Mouse (Mus musculus) embryonic facial prominence, embryonic 13.5 days (tissue): Measurements from ENCODE around the gene Zbtb7a. TPM values are rescaled to one million over a fixed set of nuclear protein-coding genes. Genes with fewer than 3 reads are reported as not detected.

ENCODE experiments used
- ATAC-seq: fragments of 200-750 bp; cut with Nextera tagmentation; 2 replicates; pipeline ENCODE4 v1.8.0; 2017; ENCODE audit warnings: low read depth; ENCODE audit not compliant: insufficient number of reproducible peaks, insufficient read depth, low FRiP score, low TSS enrichment
- H3K27ac ChIP-seq: fragments of 300-500 bp; sonication (generic); 2 replicates; pipeline ENCODE4 v1.5.1; 2015; ENCODE audit warnings: moderate library complexity, mild to moderate bottlenecking, inconsistent platforms
- H3K27me3 ChIP-seq: fragments of 300-500 bp; sonication (generic); 2 replicates; pipeline ENCODE4 v1.6.1; 2015; ENCODE audit warnings: mild to moderate bottlenecking, inconsistent platforms
- H3K36me3 ChIP-seq: fragments of 300-500 bp; sonication (generic); 2 replicates; pipeline ENCODE4 v1.6.1; 2015; ENCODE audit warnings: mild to moderate bottlenecking, inconsistent platforms
- H3K4me1 ChIP-seq: fragments of 300-500 bp; sonication (generic); 2 replicates; pipeline ENCODE4 v1.6.1; 2015; ENCODE audit warnings: inconsistent platforms
- H3K4me2 ChIP-seq: fragments of 300-500 bp; sonication (generic); 2 replicates; pipeline ENCODE4 v1.6.1; 2015; ENCODE audit warnings: moderate library complexity, mild to moderate bottlenecking, inconsistent platforms
- H3K4me3 ChIP-seq: fragments of 300-500 bp; sonication (generic); 2 replicates; pipeline ENCODE4 v1.5.1; 2015; ENCODE audit warnings: mild to moderate bottlenecking, inconsistent platforms
- H3K9ac ChIP-seq: fragments of 300-500 bp; sonication (generic); 2 replicates; pipeline ENCODE4 v1.6.1; 2015; ENCODE audit warnings: mild to moderate bottlenecking, inconsistent platforms
- H3K9me3 ChIP-seq: fragments of 300-500 bp; sonication (generic); 2 replicates; pipeline ENCODE4 v1.6.1; 2016; ENCODE audit warnings: inconsistent platforms
- WGBS: fragments of 180-500 bp; shearing (Covaris S2); methylation state at CpG from one replicate; pipeline ENCODE4 v1.1.7; 2015; ENCODE audit warnings: mixed read lengths; 5-methylcytosine and 5-hydroxymethylcytosine counted together
- polyA plus RNA-seq: library from polyadenylated mRNA; unstranded; fragments of >200 nt; fragmentation: Nextera tagmentation; extraction: Ambion mirVana; gene quantifications from 2 replicates; pipeline ENCODE4 v1.2.1, GENCODE M21; 2015

Zbtb7a gene
- polyA plus RNA-seq, 1 experiment from 2014 or later: 27.0 TPM

DNA sequence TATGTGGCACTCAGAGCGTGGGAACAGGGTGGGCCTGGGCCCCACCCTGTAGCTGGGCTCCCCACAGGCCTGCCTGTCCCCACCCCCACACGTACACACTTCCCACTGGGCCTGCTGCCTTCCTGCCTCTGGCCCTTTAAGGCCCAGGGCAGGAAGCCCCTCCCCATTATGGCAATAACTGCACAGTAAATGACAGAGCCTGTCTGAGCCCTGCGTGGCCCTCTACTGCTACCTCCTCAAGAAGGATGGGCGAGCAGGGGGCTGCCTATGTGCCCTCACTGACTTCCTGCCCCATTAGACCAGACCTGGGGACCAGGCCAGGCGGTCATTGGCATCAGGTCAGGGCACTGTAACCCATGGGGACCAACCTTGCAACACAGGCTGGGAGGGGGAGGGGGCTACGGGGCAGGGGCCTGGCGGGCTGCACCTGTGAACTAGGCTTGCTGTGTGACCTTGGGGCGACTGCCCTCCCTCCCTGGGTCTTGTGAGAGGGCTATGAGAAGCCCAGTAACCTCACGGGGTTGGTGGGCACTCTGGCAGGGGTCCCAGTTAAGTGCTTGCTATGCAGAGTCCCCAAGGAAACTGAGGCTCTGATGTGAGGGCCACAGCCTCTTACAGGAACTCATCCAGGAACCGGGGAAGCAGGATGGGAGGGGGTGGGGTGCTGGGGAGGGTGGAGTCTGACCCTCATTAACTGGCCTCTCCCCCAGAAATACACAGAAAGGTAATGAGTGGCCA, 5.9 kb downstream of the Zbtb7a start:
- Histone ChIP-seq H3K27me3 (no peaks in the 10 kb centered on the region), H3K27ac (peak overlapping the region; percentile 68; the same call in 1 of the 2 replicates), H3K9me3 (no peaks in the 10 kb centered on the region), H3K36me3 (peaks cover 34% of the 10 kb centered on the region), H3K4me1 (peaks cover 55% of the 10 kb centered on the region), H3K4me2 (peak overlapping the region; percentile 84), H3K4me3 (peak overlapping the region; percentile 88), H3K9ac (peak overlapping the region; percentile 64)
- ATAC-seq: no peak
- 57% methylated on average over 10 of the region's 10 CpGs for WGBS

DNA sequence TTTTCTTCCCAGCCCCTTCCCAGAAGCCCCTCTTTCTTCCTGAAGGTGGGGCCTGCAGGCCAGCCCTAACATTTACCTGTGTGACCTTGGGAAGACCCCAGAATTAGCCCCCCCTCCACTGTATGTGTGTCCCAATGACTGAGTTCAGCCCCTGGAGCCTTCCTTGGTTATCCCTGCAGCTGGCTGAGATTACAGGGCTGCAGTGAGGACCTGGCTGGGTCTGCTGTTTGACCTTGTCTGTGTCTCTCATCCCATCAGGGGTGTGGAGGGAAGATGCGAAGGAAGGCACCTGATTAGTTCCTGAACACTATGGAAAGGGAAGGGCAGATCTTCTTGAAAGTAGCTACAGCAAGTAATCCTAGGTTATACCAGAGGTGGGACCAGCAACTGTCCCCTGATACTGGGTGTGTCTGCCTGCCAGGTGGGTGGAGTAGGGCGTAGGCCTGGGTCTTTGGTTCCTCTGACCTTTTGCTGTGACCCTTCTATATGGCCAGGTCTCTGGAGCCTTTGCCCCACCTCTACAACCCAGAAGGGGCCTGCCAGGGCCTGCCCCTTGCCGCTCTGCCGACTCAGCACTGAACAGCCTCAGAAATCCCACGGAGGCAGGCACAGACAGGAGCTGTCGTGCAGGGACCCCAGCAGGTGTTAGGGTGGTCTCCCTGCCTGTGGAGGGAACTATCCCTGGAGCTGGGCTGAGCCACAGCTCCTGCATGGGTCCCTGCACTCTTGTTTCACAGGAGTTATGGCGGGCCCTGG, 6.6 kb downstream of the Zbtb7a start:
- peaks cover 60% of the 10 kb centered on the region for H3K4me1 ChIP-seq

DNA sequence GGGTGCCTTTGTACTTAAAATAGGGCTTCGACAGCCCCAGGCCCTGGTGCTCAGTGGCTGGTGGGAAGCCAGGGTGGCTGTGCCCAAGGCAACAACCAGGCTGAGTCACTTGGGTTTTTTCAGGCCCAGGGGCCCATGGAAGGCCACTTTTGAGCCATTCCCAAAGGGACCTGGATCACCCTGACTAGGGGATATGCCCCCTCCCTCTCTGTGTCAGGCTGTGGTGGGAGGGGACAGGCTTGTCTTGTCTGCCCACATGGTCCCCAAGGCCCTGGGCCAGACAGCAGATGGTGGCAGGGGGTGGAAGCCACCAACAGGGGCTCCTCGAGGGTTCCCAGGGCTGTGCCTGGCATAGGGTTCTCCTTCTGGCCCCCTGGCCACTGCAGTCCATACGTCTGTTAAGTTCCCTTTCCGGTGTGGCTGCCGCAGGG, 7.5 kb downstream of the Zbtb7a start:
- no peak for ATAC-seq
- WGBS: 72% methylated on average over 5 of the region's 5 CpGs
- H3K4me2 ChIP-seq: peak overlapping the region; percentile 84
- H3K9me3 ChIP-seq: no peaks in the 10 kb centered on the region
- H3K9ac ChIP-seq: no peak overlapping the region
- H3K4me1 ChIP-seq: peaks cover 60% of the 10 kb centered on the region
- H3K36me3 ChIP-seq: peaks cover 51% of the 10 kb centered on the region
- H3K27ac ChIP-seq: peak overlapping the region; percentile 68
- no peaks in the 10 kb centered on the region for H3K27me3 ChIP-seq
- no peak overlapping the region for H3K4me3 ChIP-seq

More for the DNA sequence above, 6.6 kb downstream of the Zbtb7a start:
- Histone ChIP-seq H3K27ac (peak overlapping the region; percentile 68), H3K4me3 (no peak overlapping the region), H3K9me3 (no peaks in the 10 kb centered on the region), H3K4me2 (peak overlapping the region; percentile 84), H3K36me3 (peaks cover 42% of the 10 kb centered on the region), H3K9ac (peak overlapping the region; percentile 64), H3K27me3 (no peaks in the 10 kb centered on the region)
- 68% methylated on average over 7 of the region's 7 CpGs for WGBS
- no peak for ATAC-seq

GRCm38 (mm10) chr10:81143157-81143633, 8.2 kb downstream of the Zbtb7a start:
- 92% methylated on average over 7 of the region's 7 CpGs for WGBS
- Histone ChIP-seq H3K9ac (no peak overlapping the region), H3K36me3 (peaks cover 57% of the 10 kb centered on the region), H3K4me1 (peaks cover 60% of the 10 kb centered on the region), H3K4me3 (no peak overlapping the region), H3K27me3 (no peaks in the 10 kb centered on the region), H3K27ac (peak overlapping the region; percentile 68; the same call in 1 of the 2 replicates), H3K4me2 (no peak overlapping the region), H3K9me3 (no peaks in the 10 kb centered on the region)
- ATAC-seq: no peak

DNA sequence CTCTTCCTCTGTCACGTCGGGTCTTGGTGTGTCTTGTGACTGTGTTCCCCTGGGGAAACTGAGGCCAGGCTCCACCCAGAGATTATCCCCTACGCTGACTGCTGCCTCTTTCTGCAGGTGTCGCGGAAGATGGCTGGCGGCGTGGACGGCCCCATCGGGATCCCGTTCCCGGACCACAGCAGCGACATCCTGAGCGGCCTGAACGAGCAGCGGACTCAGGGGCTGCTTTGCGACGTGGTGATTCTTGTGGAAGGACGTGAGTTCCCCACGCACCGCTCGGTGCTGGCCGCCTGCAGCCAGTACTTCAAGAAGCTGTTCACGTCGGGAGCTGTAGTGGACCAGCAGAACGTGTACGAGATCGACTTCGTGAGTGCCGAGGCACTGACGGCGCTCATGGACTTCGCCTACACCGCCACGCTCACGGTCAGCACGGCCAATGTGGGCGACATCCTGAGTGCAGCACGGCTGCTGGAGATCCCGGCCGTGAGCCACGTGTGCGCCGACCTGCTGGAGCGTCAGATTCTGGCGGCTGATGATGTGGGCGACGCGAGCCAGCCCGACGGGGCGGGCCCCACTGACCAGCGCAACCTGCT, 8.9 kb downstream of the Zbtb7a start:
- Histone ChIP-seq H3K4me3 (no peak overlapping the region), H3K4me2 (no peak overlapping the region), H3K27me3 (no peaks in the 10 kb centered on the region), H3K27ac (no peak overlapping the region), H3K36me3 (peaks cover 65% of the 10 kb centered on the region), H3K4me1 (peaks cover 52% of the 10 kb centered on the region), H3K9me3 (no peaks in the 10 kb centered on the region), H3K9ac (no peak overlapping the region)
- ATAC-seq: no peak
- WGBS: 96% methylated on average over 52 of the region's 52 CpGs

DNA sequence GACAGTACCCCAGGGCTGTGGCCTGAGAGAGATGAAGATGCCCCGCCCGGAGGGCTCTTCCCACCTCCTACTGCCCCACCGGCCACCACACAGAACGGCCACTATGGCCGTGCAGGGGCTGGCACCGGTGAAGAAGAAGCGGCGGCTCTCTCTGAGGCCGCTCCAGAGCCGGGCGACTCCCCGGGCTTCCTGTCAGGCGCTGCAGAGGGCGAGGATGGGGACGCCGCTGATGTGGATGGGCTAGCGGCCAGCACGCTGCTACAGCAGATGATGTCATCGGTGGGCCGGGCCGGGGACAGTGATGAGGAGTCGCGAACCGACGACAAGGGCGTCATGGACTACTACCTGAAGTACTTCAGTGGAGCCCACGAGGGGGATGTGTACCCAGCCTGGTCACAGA, 9.6 kb downstream of the Zbtb7a start:
- Histone ChIP-seq H3K4me1 (peaks cover 45% of the 10 kb centered on the region), H3K27ac (no peak overlapping the region), H3K36me3 (peaks cover 72% of the 10 kb centered on the region), H3K9ac (no peak overlapping the region), H3K9me3 (no peaks in the 10 kb centered on the region), H3K4me2 (no peak overlapping the region), H3K4me3 (no peak overlapping the region), H3K27me3 (no peaks in the 10 kb centered on the region)
- WGBS: 93% methylated on average over 27 of the region's 27 CpGs
- ATAC-seq: no peak

DNA sequence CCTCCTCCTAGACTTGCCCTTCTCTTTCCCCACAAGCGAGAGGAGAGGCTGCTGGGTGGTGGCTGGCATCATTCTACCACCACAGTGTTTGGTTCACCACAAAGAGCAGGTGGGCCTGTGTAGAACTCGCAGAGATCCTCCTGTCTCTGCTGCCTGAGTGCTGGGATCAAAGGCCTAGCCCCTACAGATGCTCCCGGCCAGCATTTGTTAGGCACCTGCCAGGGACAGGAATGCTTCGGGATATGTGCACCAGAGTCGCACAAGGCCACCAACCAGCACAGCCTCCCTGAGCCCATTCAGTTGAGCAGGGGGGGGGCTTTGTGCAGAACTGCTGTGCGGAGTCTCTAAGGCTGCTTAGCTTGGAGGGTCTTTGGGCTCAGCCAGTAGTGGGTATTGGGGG, 10.3 kb downstream of the Zbtb7a start:
- no peak for ATAC-seq
- 95% methylated on average over 6 of the region's 6 CpGs for WGBS
- no peak overlapping the region for H3K27ac ChIP-seq
- H3K4me2 ChIP-seq: no peak overlapping the region
- peaks cover 39% of the 10 kb centered on the region for H3K4me1 ChIP-seq
- no peak overlapping the region for H3K9ac ChIP-seq
- no peaks in the 10 kb centered on the region for H3K27me3 ChIP-seq
- H3K9me3 ChIP-seq: no peaks in the 10 kb centered on the region
- H3K4me3 ChIP-seq: no peak overlapping the region
- peaks cover 78% of the 10 kb centered on the region for H3K36me3 ChIP-seq

DNA sequence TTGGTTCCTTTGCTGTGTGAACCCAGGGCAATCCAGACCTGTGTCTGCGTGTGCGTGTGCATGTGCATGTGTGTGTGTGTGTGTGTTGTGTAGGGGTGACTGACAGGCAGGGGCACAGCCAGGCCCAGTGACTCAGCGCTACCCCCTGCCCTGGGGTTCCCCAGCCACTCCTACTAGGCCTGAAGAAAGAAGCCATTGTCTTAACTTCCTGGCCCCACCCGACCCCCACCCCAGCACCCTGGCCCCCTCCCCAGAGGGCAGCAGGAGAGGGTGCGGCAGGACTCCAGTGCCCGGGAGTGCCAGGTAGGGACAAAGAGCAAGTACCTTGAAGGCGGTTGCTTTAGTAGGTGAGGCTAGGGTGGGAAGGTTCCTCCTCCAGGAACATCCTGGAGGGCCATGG, 10.8 kb downstream of the Zbtb7a start:
- no peak for ATAC-seq
- no peak overlapping the region for H3K27ac ChIP-seq
- peaks cover 34% of the 10 kb centered on the region for H3K4me1 ChIP-seq
- H3K4me2 ChIP-seq: no peak overlapping the region
- no peaks in the 10 kb centered on the region for H3K27me3 ChIP-seq
- peaks cover 81% of the 10 kb centered on the region for H3K36me3 ChIP-seq
- WGBS: 78% methylated on average over 7 of the region's 7 CpGs
- H3K9ac ChIP-seq: peak overlapping the region; percentile 36; the same call in 1 of the 2 replicates
- H3K4me3 ChIP-seq: no peak overlapping the region
- H3K9me3 ChIP-seq: no peaks in the 10 kb centered on the region

DNA sequence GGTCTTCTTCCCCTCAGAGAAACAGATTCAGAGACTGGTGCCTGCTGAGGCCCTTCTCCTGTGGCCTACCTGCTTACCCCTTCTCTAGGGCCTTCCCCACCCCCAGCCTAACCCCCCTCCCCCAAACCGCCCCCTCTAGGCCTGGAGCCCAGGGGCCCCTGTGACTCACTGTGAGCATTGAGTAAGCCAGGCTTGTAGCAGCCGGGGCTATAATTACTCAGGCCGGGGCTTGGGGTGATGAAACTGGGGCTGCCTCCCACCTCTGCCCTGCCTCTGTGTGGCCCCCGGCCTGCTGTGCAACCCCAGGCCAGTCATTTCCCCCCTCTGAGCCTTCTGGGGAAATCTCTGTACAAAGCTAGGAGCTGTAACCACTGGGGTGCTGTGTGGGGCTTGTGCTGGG, 11.3 kb downstream of the Zbtb7a start:
- H3K27ac ChIP-seq: no peak overlapping the region
- H3K4me1 ChIP-seq: peaks cover 29% of the 10 kb centered on the region
- peaks cover 80% of the 10 kb centered on the region for H3K36me3 ChIP-seq
- ATAC-seq: no peak
- no peak overlapping the region for H3K4me3 ChIP-seq
- H3K27me3 ChIP-seq: no peaks in the 10 kb centered on the region
- H3K4me2 ChIP-seq: no peak overlapping the region
- WGBS: 83% methylated on average over 4 of the region's 4 CpGs
- peak overlapping the region; percentile 36; the same call in 1 of the 2 replicates for H3K9ac ChIP-seq
- no peaks in the 10 kb centered on the region for H3K9me3 ChIP-seq

- H3K9ac ChIP-seq: no peak overlapping the region
- 79% methylated on average over 6 of the region's 6 CpGs for WGBS
- H3K9me3 ChIP-seq: no peaks in the 10 kb centered on the region
- H3K4me2 ChIP-seq: no peak overlapping the region
- H3K27ac ChIP-seq: no peak overlapping the region
- H3K4me1 ChIP-seq: 0 out of 2 replicates have a peak, but pooled peaks cover 4% of the 10 kb centered on the region
- ATAC-seq: no peak
- no peaks in the 10 kb centered on the region for H3K27me3 ChIP-seq
- no peak overlapping the region for H3K4me3 ChIP-seq
- peaks cover 85% of the 10 kb centered on the region for H3K36me3 ChIP-seq
Observed at GRCm38 (mm10) chr10:81151261-81151660, 16.2 kb downstream of the Zbtb7a start.

DNA sequence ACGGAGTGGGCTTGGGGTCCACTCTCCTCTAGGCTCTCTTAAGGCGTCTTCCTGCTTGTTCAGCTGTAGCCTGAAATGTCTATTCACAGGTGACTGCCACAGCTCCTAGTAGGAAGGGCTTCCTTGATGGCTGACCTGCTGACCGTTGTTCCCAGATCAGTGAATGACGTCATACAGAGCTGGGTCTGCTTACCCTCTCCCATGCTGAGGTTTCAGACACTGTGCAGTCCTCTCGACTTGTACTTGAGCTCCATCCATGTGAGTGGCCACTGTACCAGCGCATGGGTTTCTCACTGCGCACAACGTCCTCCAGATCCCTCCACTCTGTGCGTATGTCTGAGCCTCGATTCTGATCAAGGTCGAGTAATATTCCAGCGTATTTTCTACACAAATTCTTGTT, 17.6 kb downstream of the Zbtb7a start:
- H3K36me3 ChIP-seq: peaks cover 85% of the 10 kb centered on the region
- no peak overlapping the region for H3K4me3 ChIP-seq
- H3K27ac ChIP-seq: peak overlapping the region; percentile 57; the same call in 1 of the 2 replicates
- no peaks in the 10 kb centered on the region for H3K9me3 ChIP-seq
- H3K4me1 ChIP-seq: no peaks in the 10 kb centered on the region
- H3K9ac ChIP-seq: no peak overlapping the region
- no peak for ATAC-seq
- no peaks in the 10 kb centered on the region for H3K27me3 ChIP-seq
- H3K4me2 ChIP-seq: no peak overlapping the region
- WGBS: 73% methylated on average over 12 of the region's 12 CpGs
